Mouse (Mus musculus) brain, adult 2 months (tissue): Measurements from ENCODE around the gene Eif4a1.

ENCODE experiments used
- DNase-seq: peaks from one replicate; pipeline ENCODE4 v3.0.0; 2011; ENCODE audit warnings: low read depth, low spot score

The Eif4a1 gene

GRCm38 (mm10) chr11:69699595-69699994 lies 27.4 kb upstream of the Eif4a1 start:
- DNase-seq = no peak

GRCm38 (mm10) chr11:69698574-69698973 lies 26.4 kb upstream of the Eif4a1 start:
- no peak for DNase-seq

- no peak for DNase-seq
Observed at GRCm38 (mm10) chr11:69697396-69697795, 25.2 kb upstream of the Eif4a1 start.

DNA sequence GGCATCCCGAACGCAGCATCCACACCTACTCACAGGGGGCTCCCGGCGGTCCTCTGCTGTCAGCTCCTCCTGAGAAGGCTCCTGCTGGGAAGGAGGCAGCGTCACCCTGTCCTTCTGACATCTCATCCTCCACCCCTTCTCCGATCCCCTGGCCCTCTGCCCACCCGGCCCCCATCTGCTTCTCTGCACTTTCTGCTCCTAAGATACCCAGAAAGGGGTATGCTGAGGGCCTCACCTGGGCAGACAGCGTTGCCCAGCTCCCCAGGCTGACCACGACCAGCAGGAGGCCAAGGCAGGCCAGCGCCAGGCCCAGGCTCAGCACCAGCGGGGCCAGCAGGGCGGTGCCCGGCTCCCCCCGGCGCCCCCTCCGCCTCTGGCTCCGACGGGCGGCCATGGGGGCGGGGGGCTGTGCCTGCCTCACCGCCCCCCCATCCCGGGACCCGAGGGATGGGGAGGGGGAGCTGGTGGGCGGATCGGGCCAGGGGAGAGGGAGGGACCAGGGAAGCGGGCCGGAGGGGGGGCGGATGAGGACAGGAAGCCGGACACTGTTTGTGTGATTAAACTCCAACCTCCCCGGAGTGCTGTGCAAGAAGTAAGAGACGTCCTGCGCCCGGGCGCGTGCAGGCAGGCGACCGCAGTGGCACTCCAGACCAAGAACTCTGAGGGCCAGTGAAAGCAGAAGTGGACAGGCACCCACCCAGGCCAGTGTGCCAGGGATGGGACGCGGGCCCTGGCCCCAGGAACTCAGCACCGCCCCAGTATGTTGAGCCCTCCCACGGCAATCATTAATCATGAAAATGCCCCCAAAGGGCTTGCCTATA lies 23.3 kb upstream of the Eif4a1 start, which contains the start of the genes Tnfsf12 and Tnfsfm13:
Gene Tnfsf12, minus strand, starts transcription at position 489 of the 821 bp plus-strand sequence.
Gene Tnfsfm13, minus strand, starts transcription at position 738 of the 821 bp plus-strand sequence.
- DNase-seq = peak; percentile 50

DNA sequence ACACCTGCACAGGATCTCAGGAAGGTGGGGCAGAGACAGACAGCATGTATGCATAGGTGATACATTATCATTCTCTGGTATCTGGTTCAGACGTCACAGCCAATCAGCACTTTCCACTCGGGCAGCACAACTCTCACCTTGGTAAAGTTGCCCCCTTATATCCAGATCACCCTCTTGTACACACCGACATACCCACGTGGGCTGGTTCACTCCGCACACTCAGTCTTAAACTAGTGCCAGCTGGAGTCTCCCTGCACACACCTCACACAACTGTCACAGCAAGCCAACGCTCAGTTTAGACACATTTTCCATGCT lies 22.8 kb upstream of the Eif4a1 start:
- peak; percentile 78 for DNase-seq

- DNase-seq = no peak
Observed at GRCm38 (mm10) chr11:69693421-69693965, 21.3 kb upstream of the Eif4a1 start.

DNA sequence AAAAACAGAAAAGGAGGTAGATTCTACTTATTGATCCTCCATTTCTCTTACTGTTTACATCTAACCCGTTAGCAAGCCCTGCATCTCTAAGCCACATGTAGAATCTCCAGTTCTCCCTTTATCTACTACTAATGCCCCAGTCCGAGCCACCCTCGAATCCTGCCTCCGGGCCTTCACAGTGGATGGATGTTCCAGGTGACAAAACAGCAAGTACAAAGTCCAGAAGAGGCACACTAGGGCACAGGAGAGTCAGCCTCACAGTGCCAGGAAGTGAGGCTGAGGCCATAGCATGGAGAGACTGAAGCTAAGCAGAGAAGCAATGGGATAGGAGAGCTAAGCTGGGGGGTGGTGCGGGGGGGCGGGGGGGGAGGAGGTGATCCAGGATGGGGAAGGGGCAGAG lies 20.6 kb upstream of the Eif4a1 start:
- DNase-seq = no peak

DNA sequence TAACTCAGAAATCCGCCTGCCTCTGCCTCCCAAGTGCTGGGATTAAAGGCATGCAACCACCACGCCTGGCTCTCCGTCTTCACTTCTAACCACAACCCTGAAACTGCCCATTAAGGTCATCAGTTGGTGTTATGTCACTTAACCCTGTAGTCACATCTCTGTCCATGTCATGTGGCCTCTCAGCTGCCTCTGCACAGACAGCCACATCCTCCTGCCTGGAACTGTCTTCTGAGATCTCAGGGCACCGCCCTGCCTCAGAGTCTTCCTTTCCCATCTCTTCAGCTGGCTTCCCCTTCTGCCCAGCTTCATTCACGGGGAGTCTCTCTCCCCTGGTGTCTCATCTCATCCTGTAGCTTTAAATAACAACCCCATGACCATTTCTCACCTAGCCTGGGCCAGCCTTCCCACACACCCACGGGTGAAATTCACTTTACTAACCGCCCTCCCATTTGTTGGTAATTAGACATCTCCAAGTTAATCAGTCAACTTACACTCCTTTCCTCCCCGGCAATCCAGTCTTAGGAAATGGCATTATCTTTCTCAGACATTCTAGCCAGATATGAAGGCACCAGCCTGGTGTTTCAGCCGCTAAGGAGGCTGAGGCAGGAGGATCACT lies 20.1 kb upstream of the Eif4a1 start:
- peak; percentile 20 for DNase-seq

GRCm38 (mm10) chr11:69689891-69690290 lies 17.7 kb upstream of the Eif4a1 start:
- DNase-seq = no peak

DNA sequence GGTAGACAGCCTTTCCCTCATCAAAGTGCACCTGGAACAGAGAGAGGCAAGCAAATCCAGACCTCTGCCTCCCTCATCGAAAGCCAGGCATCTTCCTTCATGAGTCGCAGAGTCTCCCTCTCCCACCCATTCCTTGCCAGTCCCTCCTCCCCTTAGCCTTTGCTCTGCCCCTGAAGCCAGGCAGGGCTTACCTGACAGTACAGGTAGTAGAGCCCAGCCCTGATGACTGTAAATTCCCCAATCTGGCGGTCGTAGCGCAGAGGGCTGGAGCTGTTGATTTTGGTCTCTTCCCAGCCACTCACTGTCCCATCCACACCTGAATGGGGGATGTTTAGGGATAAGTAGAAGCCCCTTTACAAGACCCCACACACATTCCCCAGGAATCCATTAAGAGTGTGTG lies 14.8 kb upstream of the Eif4a1 start:
- DNase-seq = no peak

- peak; percentile 67 for DNase-seq
Observed at GRCm38 (mm10) chr11:69686377-69686776, 14.2 kb upstream of the Eif4a1 start.

DNA sequence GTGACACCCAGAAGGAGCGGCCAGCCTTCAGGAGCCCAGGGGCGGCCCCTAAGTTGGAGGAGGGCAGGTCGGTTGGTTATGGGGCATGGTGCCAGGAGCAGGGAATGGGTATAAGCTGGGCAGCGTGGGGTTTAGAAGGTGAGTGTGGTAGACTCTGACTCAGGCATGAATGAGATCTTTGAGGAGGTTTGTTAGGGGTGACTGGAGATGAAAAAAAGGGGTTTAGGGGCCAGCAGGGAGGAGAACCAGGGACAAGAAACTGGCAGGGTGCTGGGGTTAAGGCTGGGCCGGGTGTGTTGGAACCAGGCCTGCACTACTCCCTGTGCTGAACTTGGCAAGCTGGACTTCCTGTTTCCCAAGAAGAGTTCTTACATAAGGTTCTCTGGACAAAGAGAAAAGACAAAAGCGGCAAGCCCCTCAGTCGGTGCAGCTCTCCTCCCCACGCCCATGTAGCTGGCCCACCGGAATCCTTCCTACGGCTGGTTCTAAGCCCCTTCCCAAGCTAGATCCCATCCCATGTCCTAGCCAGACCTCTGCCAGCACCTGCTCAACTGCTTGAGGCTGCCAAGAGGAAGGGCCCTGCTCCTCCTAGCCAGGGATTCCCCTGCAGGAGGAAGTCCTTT lies 13.4 kb upstream of the Eif4a1 start, which contains the start of gene Tnfsf13:
Gene Tnfsf13, minus strand, starts transcription at position 259 of the 623 bp plus-strand sequence.
- DNase-seq = peak; percentile 93

DNA sequence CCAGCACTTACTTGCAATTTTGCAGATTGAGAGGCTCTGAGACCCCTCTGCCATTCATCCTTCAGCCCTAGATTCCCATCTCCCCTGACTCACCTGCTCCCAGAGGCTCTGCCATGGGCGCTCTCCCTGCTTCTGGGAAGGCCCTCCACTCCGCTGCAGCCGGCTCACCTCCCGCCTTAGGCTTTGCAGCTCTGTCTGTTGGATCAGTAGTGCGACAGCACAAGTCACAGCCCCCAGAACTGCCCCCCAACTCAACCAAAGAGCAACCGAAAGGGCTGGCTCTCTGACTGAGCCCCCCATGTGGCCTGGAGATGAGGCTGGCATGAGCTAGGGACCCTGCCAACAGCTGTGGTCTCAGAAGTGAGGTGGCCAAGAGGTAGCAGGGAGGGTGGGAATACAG lies 12.7 kb upstream of the Eif4a1 start:
- no peak for DNase-seq

DNA sequence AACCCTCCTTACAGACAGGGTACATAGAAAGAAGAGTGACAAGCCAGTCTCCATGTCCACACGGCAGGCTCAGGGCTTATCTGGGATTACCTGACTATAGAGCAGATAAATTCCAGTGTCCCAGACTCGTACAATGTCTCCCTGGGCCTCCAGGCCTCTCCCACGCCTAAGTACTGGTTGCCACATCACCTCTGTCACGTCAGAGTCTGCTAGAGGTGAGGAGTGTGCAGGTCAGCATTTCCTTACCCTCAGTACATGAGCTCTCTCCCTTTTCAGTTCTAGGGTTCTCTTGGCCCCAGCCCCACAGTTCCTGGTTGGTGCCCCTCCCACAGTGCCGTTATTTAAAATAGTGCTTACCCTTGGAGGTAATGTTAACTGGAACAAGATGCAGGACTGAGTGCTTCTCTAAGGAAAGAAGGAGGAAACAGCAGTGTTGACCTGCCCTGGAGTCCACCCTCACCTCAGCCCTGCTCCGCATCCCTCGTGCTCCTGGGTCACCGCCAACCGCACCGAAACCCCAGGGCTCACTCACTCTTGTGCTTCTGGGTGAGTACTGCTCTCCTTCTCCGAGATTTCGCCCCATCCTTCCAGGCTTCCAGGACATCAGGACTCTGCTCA lies 12.0 kb upstream of the Eif4a1 start:
- DNase-seq = no peak

GRCm38 (mm10) chr11:69683576-69683975 lies 11.4 kb upstream of the Eif4a1 start:
- no peak for DNase-seq

- peak; percentile 95 for DNase-seq
Observed at GRCm38 (mm10) chr11:69682840-69683533, 10.8 kb upstream of the Eif4a1 start.

DNA sequence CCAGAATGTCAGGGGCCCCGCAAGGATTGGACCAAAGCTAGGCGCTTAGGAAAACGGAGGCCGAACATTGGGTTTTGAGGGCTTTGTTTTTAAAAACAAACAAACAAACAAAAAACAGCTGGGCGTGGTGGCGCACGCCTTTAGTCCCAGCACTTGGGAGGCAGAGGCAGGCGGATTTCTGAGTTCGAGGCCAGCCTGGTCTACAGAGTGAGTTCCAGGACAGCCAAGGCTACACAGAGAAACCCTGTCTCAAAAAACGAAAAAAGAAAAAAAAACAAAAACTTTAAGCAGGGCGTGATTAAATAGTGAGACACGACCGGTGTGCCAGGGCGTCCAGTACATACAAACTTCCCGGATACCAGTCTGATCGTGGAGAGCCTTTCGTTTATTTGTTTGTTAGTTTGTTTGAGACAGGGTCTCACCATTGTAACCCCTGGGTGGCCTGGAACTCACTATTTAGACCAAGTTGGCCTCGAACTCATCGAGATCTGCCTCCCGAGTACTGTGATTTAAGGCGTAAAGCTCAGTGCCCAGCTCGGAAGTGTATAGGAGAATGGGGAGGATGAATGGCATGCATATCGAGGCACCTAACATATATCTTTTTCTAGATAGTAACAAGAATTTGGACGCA lies 10.1 kb upstream of the Eif4a1 start:
- no peak for DNase-seq

- peak; percentile 99 for DNase-seq
Observed at GRCm38 (mm10) chr11:69681314-69682208, 9.3 kb upstream of the Eif4a1 start, which contains the start of gene Senp3. Senp3 (minus strand) TSS chr11:69682084.

DNA sequence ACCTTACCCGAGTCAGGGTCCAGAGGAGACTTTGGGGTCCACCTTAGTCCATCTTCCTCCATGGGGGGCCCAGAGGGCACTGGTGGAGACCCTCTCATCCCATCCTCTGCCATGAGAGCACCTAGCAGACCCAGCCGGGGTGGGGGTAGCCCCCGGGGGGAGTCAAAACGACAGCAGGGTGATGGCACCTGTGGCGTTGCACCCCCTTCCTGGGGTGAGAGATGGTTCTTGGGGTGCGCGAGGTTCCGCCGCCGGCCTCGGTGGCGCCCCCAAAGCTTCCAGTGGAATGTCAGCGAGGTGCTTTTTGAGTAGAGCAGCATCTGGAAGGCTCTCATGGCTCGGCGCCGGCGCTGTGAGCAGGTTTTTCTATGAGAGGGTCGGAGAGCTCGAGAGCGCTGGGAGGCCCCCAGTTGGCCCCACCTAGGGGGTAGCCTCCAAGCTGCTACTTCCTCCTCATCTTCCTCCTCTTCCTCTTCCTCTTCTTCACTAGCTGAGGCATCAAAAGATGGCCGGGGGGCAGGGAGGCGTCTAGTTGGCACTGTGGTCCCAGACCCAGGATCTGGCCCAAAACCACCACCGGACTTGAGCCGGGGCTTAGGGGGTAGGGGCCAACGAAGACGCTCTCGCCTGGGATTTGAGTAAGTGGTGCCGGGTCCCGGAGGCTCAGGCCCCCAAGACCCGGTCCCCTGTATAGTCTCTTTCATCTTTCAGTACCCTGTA lies 8.1 kb upstream of the Eif4a1 start:
- DNase-seq = no peak
